Mouse (Mus musculus): ENCODE measurements around the gene Slc22a28. TPM values are rescaled to one million over a fixed set of nuclear protein-coding genes. Genes with fewer than 3 reads are reported as not detected.

Slc22a28 gene
- polyA plus RNA-seq (2017; shearing (Covaris generic)), result not detected

DNA sequence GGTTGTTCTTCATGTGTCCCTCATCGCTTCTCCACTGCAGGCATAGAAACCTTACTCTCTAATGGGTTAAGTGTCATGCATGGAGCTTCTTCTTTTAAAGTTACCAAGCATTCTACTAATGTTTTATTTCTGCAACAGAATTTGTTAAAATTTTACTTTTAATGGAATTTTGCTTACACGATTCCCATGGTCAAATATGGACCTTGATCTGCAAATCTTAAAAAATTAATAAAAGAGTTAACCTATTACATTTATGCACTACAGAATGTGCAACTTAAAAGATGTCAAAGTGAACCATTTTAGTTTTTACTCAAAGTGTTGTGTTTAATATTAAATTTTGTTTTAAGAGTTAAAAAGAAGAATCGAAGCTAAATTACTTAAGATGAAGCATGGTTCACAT lies at the start of gene Slc22a28:
Gene Slc22a28 (minus strand): TSS at position 102 of the 400 bp plus-strand sequence.

Other genes starting within 250 kb of the Slc22a28 start
- gene Slc22a27, start 166.0 kb downstream of the Slc22a28 start, polyA plus RNA-seq (2017; shearing (Covaris generic)), result not detected
- gene Slc22a29, start 86.9 kb upstream of the Slc22a28 start, polyA plus RNA-seq (2017; shearing (Covaris generic)), result not detected

Measured in CD4-positive, CD25-positive, alpha-beta regulatory T cell, adult 9 weeks (primary cell).